Mouse (Mus musculus): ENCODE results near the gene Gm11172. TPM values are rescaled to one million over a fixed set of nuclear protein-coding genes. Genes with fewer than 3 reads are reported as not detected.

Gm11172 gene
- total RNA-seq, 2 experiments from 2014 or later = not detected

GRCm38 (mm10) chr16:10861408-10861807 is 48.7 kb downstream of the Gm11172 start:
- ATAC-seq (replicated peaks; ENCODE audit: low FRiP score, poor library complexity, severe bottlenecking) = no peak

Other genes with a start within 250 kb of the Gm11172 start
- gene Socs1, start 27.4 kb upstream of the Gm11172 start, total RNA-seq (2015; ENCODE audit: low replicate concordance) = 0.84 TPM in 1 of 2 replicates, not detected in the other
- 0.56 and 1.2 TPM in 2 replicates for gene Socs1, start 27.4 kb upstream of the Gm11172 start, total RNA-seq (2017; ENCODE audit: low replicate concordance)
- not detected in 2 replicates for gene Tnp2, start 24.3 kb upstream of the Gm11172 start, total RNA-seq (2015; ENCODE audit: low replicate concordance)
- gene Tnp2, start 24.3 kb upstream of the Gm11172 start, total RNA-seq (2017; ENCODE audit: low replicate concordance) = not detected in 2 replicates
- not detected in 2 replicates for gene Prm3, start 22.0 kb upstream of the Gm11172 start, total RNA-seq (2015; ENCODE audit: low replicate concordance)
- not detected in 2 replicates for gene Prm3, start 22.0 kb upstream of the Gm11172 start, total RNA-seq (2017; ENCODE audit: low replicate concordance)
- gene Prm2, start 16.8 kb upstream of the Gm11172 start, total RNA-seq (2015; ENCODE audit: low replicate concordance) = not detected in 2 replicates
- gene Prm2, start 16.8 kb upstream of the Gm11172 start, total RNA-seq (2017; ENCODE audit: low replicate concordance) = not detected in 2 replicates
- gene Prm1, start 7.1 kb upstream of the Gm11172 start, total RNA-seq (2015; ENCODE audit: low replicate concordance) = not detected in 2 replicates
- gene Prm1, start 7.1 kb upstream of the Gm11172 start, total RNA-seq (2017; ENCODE audit: low replicate concordance) = not detected in 2 replicates
- gene Rmi2, start 22.1 kb downstream of the Gm11172 start, total RNA-seq (2015; ENCODE audit: low replicate concordance) = 0.96 and 3.8 TPM in 2 replicates
- 1.3 and 2.1 TPM in 2 replicates for gene Rmi2, start 22.1 kb downstream of the Gm11172 start, total RNA-seq (2017; ENCODE audit: low replicate concordance)
- 0.77 and 1.7 TPM in 2 replicates for gene Snn, start 248.0 kb downstream of the Gm11172 start, total RNA-seq (2015; ENCODE audit: low replicate concordance)
- 1.2 and 1.5 TPM in 2 replicates for gene Snn, start 248.0 kb downstream of the Gm11172 start, total RNA-seq (2017; ENCODE audit: low replicate concordance)

Measured in erythroblast, adult 5-6 weeks (primary cell).